Mouse (Mus musculus) heart, embryonic 16.5 days (tissue): ENCODE data around the gene Cfap54. TPM values are rescaled to one million over a fixed set of nuclear protein-coding genes. Genes with fewer than 3 reads are reported as not detected.

Experiments used
- ATAC-seq: fragments of 200-750 bp; cut with Nextera tagmentation; replicated peaks from 2 replicates; pipeline ENCODE4 v1.8.0; 2017; ENCODE audit warnings: moderate number of reproducible peaks; ENCODE audit not compliant: insufficient read depth, low FRiP score; ENCODE audit errors: extremely low read depth
- H3K27ac ChIP-seq: fragments of 300-500 bp; sonication (generic); 2 replicates; pipeline ENCODE4 v1.5.1; 2014; ENCODE audit warnings: mild to moderate bottlenecking, low read length, control low read depth, moderate library complexity
- H3K27me3 ChIP-seq: fragments of 300-500 bp; sonication (generic); 2 replicates; pipeline ENCODE4 v1.6.1; 2014; ENCODE audit warnings: low read length, mixed read lengths; ENCODE audit not compliant: control insufficient read depth, insufficient read depth
- H3K36me3 ChIP-seq: fragments of 300-500 bp; sonication (generic); 2 replicates; pipeline ENCODE4 v1.6.1; 2014; ENCODE audit not compliant: control insufficient read depth, insufficient read depth
- H3K4me1 ChIP-seq: fragments of 300-500 bp; sonication (generic); 2 replicates; pipeline ENCODE4 v1.6.1; 2014; ENCODE audit warnings: low read length, mixed read lengths; ENCODE audit not compliant: control insufficient read depth, insufficient read depth
- H3K4me2 ChIP-seq: fragments of 300-500 bp; sonication (generic); 2 replicates; pipeline ENCODE4 v1.6.1; 2014; ENCODE audit warnings: low read depth, mild to moderate bottlenecking, control low read depth, low read length
- H3K4me3 ChIP-seq: fragments of 300-500 bp; sonication (generic); 2 replicates; pipeline ENCODE4 v1.5.1; 2014; ENCODE audit warnings: mild to moderate bottlenecking, control low read depth, low read length
- H3K9ac ChIP-seq: fragments of 300-500 bp; sonication (generic); 2 replicates; pipeline ENCODE4 v1.6.1; 2014; ENCODE audit warnings: low read length, control low read depth
- H3K9me3 ChIP-seq: fragments of 300-500 bp; sonication (generic); replicated peaks from 2 replicates; pipeline ENCODE4 v1.6.1; 2016; ENCODE audit warnings: low read length; ENCODE audit not compliant: control insufficient read depth
- WGBS: fragments of 180-500 bp; shearing (Covaris S2); extraction: QIAGEN DNeasy Blood & Tissue Kit; methylation state at CpG from one replicate; pipeline ENCODE4 v1.1.7; 2014; 5-methylcytosine and 5-hydroxymethylcytosine counted together
- polyA plus RNA-seq: library from polyadenylated mRNA; unstranded; fragments of >200 nt; fragmentation: Nextera tagmentation; extraction: Ambion mirVana; gene quantifications from 2 replicates; pipeline ENCODE4 v1.2.1, GENCODE M21; 2015

Cfap54 gene
- polyA plus RNA-seq, 1 experiment from 2014 or later = 0.25 TPM

DNA sequence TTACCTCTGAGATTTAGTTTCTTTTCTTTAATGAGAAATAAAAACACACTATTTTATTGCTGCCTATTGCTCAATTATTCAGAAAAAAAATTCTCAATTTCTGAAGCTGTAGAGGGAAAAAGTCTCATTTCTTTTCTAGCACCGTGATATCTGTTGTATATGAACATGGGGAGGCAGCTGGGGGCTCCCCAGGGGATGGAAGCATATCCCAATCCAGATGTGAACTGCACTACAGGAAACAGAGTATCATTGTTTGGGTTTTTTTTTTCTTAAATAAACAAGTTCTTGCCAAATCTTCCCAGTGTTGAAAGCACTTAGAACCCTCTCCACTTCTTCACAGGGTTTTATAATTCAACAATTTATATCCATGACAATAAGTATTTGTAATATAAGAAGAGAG, 151.4 kb downstream of the Cfap54 start:
- H3K9ac ChIP-seq = no peak overlapping the region
- no peak overlapping the region for H3K27ac ChIP-seq
- no peak overlapping the region for H3K4me2 ChIP-seq
- 67% methylated on average over 1 of the region's 1 CpGs for WGBS
- no peaks in the 10 kb centered on the region for H3K36me3 ChIP-seq
- no peak overlapping the region for H3K4me3 ChIP-seq
- no peaks in the 10 kb centered on the region for H3K9me3 ChIP-seq
- peaks cover 6% of the 10 kb centered on the region for H3K4me1 ChIP-seq
- no peak for ATAC-seq
- H3K27me3 ChIP-seq = no peaks in the 10 kb centered on the region

GRCm38 (mm10) chr10:92928256-92928655, 153.2 kb downstream of the Cfap54 start:
- no peak for ATAC-seq
- Histone ChIP-seq H3K4me3 (no peak overlapping the region), H3K4me2 (no peak overlapping the region), H3K27me3 (no peaks in the 10 kb centered on the region), H3K4me1 (no peaks in the 10 kb centered on the region), H3K9ac (no peak overlapping the region), H3K27ac (no peak overlapping the region), H3K9me3 (no peaks in the 10 kb centered on the region), H3K36me3 (no peaks in the 10 kb centered on the region)
- 71% methylated on average over 3 of the region's 3 CpGs for WGBS

DNA sequence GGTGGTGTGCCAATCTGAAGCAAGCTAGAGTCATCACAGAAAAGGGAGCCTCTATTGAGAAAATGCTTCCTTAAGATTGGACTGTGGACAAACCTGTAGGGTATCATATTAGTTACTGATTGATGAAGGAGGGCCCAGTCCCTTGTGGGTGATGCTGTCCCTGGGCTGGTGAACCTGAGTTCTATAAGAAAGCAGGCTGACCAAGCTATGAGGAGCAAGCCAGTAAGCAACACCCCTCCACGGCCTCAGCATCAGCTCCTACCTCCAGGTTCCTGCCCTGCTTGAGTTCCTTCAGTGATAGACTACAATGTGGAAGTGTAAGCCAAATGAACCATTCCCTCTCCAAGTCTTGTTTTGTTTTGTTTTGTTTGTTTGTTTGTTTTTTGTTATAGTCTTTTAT, 162.9 kb downstream of the Cfap54 start:
- Histone ChIP-seq H3K4me2 (no peak overlapping the region), H3K36me3 (no peaks in the 10 kb centered on the region), H3K27ac (no peak overlapping the region), H3K9me3 (no peaks in the 10 kb centered on the region), H3K4me1 (no peaks in the 10 kb centered on the region), H3K27me3 (no peaks in the 10 kb centered on the region), H3K4me3 (no peak overlapping the region), H3K9ac (no peak overlapping the region)
- ATAC-seq = no peak
- 82% methylated on average over 1 of the region's 1 CpGs for WGBS

DNA sequence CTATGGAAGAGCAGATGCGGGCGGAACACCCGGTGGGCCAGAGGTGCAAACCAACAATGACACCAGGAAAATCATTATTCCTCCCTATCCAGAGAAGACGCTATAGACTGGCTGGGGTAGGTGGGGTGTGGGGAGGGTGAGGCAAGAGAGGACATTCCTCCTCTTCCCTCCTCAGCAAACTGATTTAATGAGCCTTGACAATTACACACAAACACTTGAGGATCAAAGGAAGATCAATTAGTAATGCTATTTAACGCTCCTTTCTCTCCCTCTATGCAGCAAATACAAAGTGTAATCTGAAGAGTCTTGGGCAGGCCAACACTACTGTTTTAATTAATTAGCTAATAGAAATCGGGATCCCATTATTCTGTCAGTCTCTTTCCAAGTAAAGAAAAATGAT, 174.2 kb downstream of the Cfap54 start:
- H3K9me3 ChIP-seq = no peaks in the 10 kb centered on the region
- H3K4me3 ChIP-seq = no peak overlapping the region
- no peaks in the 10 kb centered on the region for H3K27me3 ChIP-seq
- H3K4me1 ChIP-seq = no peaks in the 10 kb centered on the region
- no peak overlapping the region for H3K4me2 ChIP-seq
- ATAC-seq = no peak
- no peak overlapping the region for H3K27ac ChIP-seq
- no peaks in the 10 kb centered on the region for H3K36me3 ChIP-seq
- no peak overlapping the region for H3K9ac ChIP-seq
- 60% methylated on average over 6 of the region's 6 CpGs for WGBS

GRCm38 (mm10) chr10:92888466-92888865, 193.0 kb downstream of the Cfap54 start:
- no peak overlapping the region for H3K27ac ChIP-seq
- no peak for ATAC-seq
- no peaks in the 10 kb centered on the region for H3K9me3 ChIP-seq
- no peaks in the 10 kb centered on the region for H3K36me3 ChIP-seq
- H3K4me1 ChIP-seq = no peaks in the 10 kb centered on the region
- no peak overlapping the region for H3K4me2 ChIP-seq
- H3K27me3 ChIP-seq = no peaks in the 10 kb centered on the region
- H3K9ac ChIP-seq = no peak overlapping the region
- 76% methylated on average over 6 of the region's 6 CpGs for WGBS
- no peak overlapping the region for H3K4me3 ChIP-seq

GRCm38 (mm10) chr10:92878000-92878399, 203.4 kb downstream of the Cfap54 start:
- Histone ChIP-seq H3K36me3 (no peaks in the 10 kb centered on the region), H3K27ac (no peak overlapping the region), H3K27me3 (no peaks in the 10 kb centered on the region), H3K4me2 (no peak overlapping the region), H3K4me1 (no peaks in the 10 kb centered on the region), H3K9me3 (no peaks in the 10 kb centered on the region), H3K9ac (no peak overlapping the region), H3K4me3 (no peak overlapping the region)
- 87% methylated on average over 3 of the region's 3 CpGs for WGBS
- no peak for ATAC-seq

DNA sequence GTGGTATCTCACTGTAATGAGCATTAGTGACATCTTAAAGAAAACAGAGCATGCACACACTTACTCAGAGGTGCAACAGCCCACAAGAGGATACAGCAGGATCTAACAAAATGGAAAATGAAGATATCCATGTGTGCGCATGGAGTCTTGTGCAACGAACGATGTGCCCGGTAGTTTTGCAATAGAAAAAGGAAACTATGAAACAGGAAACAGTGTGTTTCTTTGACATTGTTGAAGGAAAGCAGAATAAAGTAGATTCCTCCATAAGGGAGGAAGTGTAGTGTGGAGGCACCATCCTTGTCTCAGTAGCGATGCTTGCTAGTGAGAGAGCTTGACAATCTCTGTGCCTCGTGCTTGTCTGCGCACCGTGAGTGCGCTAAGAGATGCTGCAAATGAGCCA, 240.4 kb downstream of the Cfap54 start:
- 87% methylated on average over 9 of the region's 9 CpGs for WGBS
- Histone ChIP-seq H3K27ac (no peak overlapping the region), H3K4me3 (no peak overlapping the region), H3K4me1 (no peaks in the 10 kb centered on the region), H3K36me3 (no peaks in the 10 kb centered on the region), H3K4me2 (no peak overlapping the region), H3K9ac (no peak overlapping the region), H3K9me3 (no peaks in the 10 kb centered on the region), H3K27me3 (no peaks in the 10 kb centered on the region)
- no peak for ATAC-seq

DNA sequence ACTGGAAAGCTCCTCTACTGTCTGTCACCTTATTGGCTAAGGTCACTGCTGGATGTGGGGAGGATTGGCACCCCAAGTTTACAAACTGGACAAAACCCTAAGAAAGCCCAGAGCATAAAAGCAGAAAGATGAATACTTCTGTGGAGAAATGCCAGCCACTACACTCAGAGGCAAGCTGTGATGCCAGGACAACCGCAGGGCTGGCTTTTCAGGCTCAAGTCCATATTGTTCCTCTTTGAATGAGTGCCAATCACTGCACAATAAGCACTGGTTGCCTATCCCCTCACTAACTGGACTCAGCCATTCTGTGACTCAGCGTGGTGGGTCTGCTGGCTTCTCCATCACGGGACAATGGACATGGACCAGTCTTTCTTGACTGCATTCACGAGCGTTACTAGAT, 243.8 kb downstream of the Cfap54 start:
- H3K36me3 ChIP-seq = no peaks in the 10 kb centered on the region
- no peak overlapping the region for H3K27ac ChIP-seq
- 84% methylated on average over 5 of the region's 5 CpGs for WGBS
- H3K4me2 ChIP-seq = no peak overlapping the region
- H3K27me3 ChIP-seq = no peaks in the 10 kb centered on the region
- H3K4me1 ChIP-seq = no peaks in the 10 kb centered on the region
- no peak overlapping the region for H3K4me3 ChIP-seq
- no peak overlapping the region for H3K9ac ChIP-seq
- no peak for ATAC-seq
- H3K9me3 ChIP-seq = no peaks in the 10 kb centered on the region

GRCm38 (mm10) chr10:92837045-92837444, 244.4 kb downstream of the Cfap54 start:
- H3K9ac ChIP-seq = no peak overlapping the region
- no peaks in the 10 kb centered on the region for H3K9me3 ChIP-seq
- H3K27me3 ChIP-seq = no peaks in the 10 kb centered on the region
- H3K36me3 ChIP-seq = no peaks in the 10 kb centered on the region
- H3K4me1 ChIP-seq = no peaks in the 10 kb centered on the region
- no peak overlapping the region for H3K27ac ChIP-seq
- H3K4me2 ChIP-seq = no peak overlapping the region
- H3K4me3 ChIP-seq = no peak overlapping the region
- ATAC-seq = no peak
- WGBS = 69% methylated on average over 2 of the region's 2 CpGs

DNA sequence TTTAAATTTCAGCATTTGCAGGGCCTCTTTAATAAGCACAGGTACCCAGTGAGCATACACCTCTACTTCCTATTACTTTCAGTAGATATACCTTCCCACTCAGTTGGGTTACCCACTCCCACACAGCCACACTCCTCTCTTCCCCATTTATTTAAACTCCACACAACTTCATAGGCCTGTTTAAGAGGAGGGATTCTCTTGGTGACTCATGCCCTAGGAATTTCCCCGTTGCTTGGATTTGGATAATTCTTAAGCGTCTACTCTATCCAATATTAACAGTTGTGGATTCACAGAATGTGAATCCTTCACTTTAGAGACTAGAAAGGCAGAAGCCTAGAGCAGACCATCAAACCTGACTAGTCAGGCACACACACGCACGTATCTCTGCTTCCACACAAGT, 259.9 kb downstream of the Cfap54 start:
- Histone ChIP-seq H3K9me3 (no peaks in the 10 kb centered on the region), H3K4me1 (no peaks in the 10 kb centered on the region), H3K4me3 (no peak overlapping the region), H3K27me3 (no peaks in the 10 kb centered on the region), H3K4me2 (no peak overlapping the region), H3K9ac (no peak overlapping the region), H3K27ac (no peak overlapping the region), H3K36me3 (no peaks in the 10 kb centered on the region)
- ATAC-seq = no peak
- WGBS = 66% methylated on average over 4 of the region's 4 CpGs
